Mouse (Mus musculus): Measurements from ENCODE around the gene Tmem104. TPM values are rescaled to one million over a fixed set of nuclear protein-coding genes. Genes with fewer than 3 reads are reported as not detected.

Gene Tmem104
- total and polyA plus RNA-seq, 2 experiments = 5.3 to 8.7 TPM

DNA sequence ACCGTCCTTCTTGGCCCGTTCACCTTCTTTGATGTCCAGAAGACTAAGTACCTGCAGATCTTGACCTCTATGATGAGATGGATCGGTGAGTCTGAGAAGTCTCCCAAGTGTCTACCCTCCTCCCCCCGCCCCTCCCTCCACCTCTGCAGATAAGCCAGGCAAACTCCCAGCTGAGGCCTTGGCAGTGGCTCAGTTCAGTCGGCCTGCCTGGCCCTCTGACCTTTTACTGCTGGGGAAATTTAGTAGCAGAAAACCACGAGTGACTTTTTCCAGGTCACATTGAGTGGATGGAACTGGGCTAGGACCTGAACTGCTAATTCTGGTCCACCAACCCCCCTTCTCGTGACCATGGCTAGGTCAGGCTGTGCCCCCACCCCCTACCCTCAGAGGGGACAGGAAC lies 41.1 kb downstream of the Tmem104 start:
- Histone ChIP-seq H3K27me3 (ENCODE audit: control insufficient read depth, insufficient read depth, low read length) (no peaks in the 10 kb centered on the region), H3K9ac (ENCODE audit: low read depth, low read length) (no peak overlapping the region), H3K79me2 (ENCODE audit: control insufficient read depth, insufficient read depth, low read length) (no peaks in the 10 kb centered on the region; the same call in 1 of the 2 replicates), H3K4me3 (ENCODE audit: insufficient read depth, low read depth, low read length) (no peak overlapping the region), H3K4me1 (ENCODE audit: control insufficient read depth, insufficient read depth, low read length) (no peaks in the 10 kb centered on the region; the same call in 1 of the 2 replicates), H3K27ac (replicated peaks; ENCODE audit: insufficient read depth, low read depth, low read length) (no peak overlapping the region), H3K36me3 (ENCODE audit: control insufficient read depth, insufficient read depth, low read length) (no peaks in the 10 kb centered on the region; the same call in 1 of the 2 replicates)
- no peak for DNase-seq (ENCODE audit: extremely low read depth, low read depth, low spot score)
- WGBS = 61% methylated on average over 7 of the region's 7 CpGs
- TF ChIP-seq POLR2A (IDR thresholded peaks at IDR 0.05; ENCODE audit: extremely low read depth, insufficient read depth, low read length) (no peak), CTCF (IDR thresholded peaks at IDR 0.05; ENCODE audit: low read depth, low read length) (no peak)

DNA sequence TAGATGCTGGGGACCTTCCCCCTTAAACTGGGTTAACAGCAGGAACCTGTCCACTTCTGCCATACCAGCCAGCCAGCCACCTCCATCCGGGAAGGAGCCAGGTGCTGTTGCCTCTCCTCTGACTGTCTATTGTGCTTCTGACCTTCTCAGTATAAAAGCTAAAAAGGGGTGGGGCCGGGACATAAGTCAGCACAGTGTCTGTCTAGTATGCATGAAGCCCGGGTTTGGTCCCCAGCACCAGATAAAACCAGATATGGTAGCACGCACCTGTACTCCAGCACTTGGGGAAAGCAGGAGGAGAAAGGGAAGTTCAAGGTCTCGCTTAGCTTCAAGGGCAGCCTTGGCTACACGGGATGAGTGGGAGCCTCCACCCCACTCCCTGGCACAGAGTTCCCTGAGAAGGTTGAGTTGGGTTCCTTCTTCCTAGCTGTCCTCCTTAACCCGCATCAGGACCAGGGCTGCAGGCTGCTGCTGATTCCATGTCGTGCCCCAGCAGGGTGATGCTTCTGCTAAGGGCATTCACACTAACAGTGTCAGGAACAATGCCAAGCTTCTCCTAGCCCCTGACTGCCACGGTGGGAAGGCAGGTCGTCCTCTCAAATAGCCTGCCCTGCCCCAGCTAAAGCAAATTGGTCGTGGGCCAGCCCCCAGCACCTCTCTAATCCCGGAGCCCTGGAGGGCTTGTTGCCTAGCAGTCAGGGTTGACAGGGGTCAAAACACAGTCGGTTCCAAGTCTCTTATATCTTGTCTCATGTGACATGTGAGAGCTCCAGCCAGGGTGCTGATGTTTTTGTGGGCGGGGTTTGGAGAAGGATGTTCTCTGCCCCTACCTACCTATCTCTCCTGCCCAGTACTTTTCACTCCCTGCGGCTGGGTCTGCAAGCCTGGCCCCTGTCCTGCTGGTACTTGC lies 42.0 kb downstream of the Tmem104 start:
- WGBS = 72% methylated on average over 15 of the region's 15 CpGs
- no peak overlapping the region for H3K9ac ChIP-seq (ENCODE audit: low read depth, low read length)
- H3K4me1 ChIP-seq (ENCODE audit: control insufficient read depth, insufficient read depth, low read length) = no peaks in the 10 kb centered on the region; the same call in 1 of the 2 replicates
- no peaks in the 10 kb centered on the region for H3K27me3 ChIP-seq (ENCODE audit: control insufficient read depth, insufficient read depth, low read length)
- TF ChIP-seq CTCF (IDR thresholded peaks at IDR 0.05; ENCODE audit: low read depth, low read length) (no peak), POLR2A (IDR thresholded peaks at IDR 0.05; ENCODE audit: extremely low read depth, insufficient read depth, low read length) (no peak)
- H3K36me3 ChIP-seq (ENCODE audit: control insufficient read depth, insufficient read depth, low read length) = no peaks in the 10 kb centered on the region; the same call in 1 of the 2 replicates
- no peak overlapping the region for H3K27ac ChIP-seq (replicated peaks; ENCODE audit: insufficient read depth, low read depth, low read length)
- no peak for DNase-seq (ENCODE audit: extremely low read depth, low read depth, low spot score)
- H3K79me2 ChIP-seq (ENCODE audit: control insufficient read depth, insufficient read depth, low read length) = no peaks in the 10 kb centered on the region
- no peak overlapping the region for H3K4me3 ChIP-seq (ENCODE audit: insufficient read depth, low read depth, low read length)

DNA sequence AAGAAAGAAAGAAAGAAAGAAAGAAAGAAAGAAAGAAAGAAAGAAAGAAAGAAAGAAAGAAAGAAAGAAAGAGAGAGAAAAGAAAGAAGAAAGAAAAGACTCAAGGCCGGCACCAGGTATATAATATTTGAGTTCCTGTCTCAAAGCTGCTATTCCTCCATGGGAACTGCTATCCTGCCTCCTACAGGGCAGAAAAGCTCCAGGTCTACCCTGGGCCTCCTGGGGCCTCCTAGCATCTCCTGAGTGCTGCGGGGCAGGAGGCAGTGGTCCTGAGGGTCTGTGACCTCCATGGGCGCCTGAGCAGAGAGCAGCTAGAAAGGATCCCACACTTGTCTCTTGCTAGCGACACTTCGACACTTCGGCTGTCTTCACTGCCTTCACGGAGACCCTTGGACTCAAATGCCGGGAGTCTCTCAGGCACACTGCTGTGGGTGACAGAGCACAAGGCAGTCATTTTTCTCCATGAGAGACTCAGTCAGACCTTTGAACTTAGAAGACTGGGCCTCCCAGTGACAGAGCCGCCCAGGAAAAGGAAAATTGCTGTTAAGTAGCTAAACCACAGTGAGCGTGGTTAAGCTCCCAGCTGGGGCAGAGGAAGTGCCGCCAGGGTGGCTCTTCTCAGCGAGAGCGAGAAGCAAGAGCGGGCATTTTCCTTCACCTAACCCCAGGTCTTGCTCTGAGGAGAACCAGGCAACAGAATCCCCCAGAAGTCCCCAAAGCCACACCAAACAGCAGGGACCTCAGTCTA lies 44.1 kb downstream of the Tmem104 start:
- Histone ChIP-seq H3K9ac (ENCODE audit: low read depth, low read length) (no peak overlapping the region), H3K4me1 (ENCODE audit: control insufficient read depth, insufficient read depth, low read length) (peaks cover 2% of the 10 kb centered on the region; the same call in 1 of the 2 replicates), H3K79me2 (ENCODE audit: control insufficient read depth, insufficient read depth, low read length) (no peaks in the 10 kb centered on the region), H3K27me3 (ENCODE audit: control insufficient read depth, insufficient read depth, low read length) (no peaks in the 10 kb centered on the region), H3K36me3 (ENCODE audit: control insufficient read depth, insufficient read depth, low read length) (no peaks in the 10 kb centered on the region; the same call in 1 of the 2 replicates), H3K4me3 (ENCODE audit: insufficient read depth, low read depth, low read length) (no peak overlapping the region), H3K27ac (replicated peaks; ENCODE audit: insufficient read depth, low read depth, low read length) (no peak overlapping the region)
- WGBS = 79% methylated on average over 14 of the region's 14 CpGs
- no peak for TF ChIP-seq POLR2A (IDR thresholded peaks at IDR 0.05; ENCODE audit: extremely low read depth, insufficient read depth, low read length)
- TF ChIP-seq CTCF (IDR thresholded peaks at IDR 0.05; ENCODE audit: low read depth, low read length) = no peak
- DNase-seq (ENCODE audit: extremely low read depth, low read depth, low spot score) = no peak

DNA sequence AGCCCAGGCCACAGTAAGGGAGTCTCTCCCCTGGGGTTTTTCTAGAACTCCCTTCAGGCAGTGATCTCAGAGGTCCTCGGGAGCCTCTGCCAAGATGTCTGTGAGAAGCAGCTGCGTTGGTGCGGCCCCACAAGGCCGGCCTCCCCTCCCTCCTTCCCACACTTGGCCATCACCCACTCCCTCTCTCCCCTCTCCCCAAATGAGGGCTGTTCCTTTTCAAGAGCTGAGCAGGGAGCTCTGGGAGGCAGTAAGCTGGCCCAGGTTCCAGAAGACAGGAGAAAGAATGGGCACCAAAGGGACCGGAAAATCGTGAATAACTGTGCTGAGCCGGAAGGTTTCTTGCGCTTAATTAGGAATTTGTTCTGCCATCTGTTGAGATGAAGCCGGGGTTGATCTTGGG lies 44.6 kb downstream of the Tmem104 start:
- H3K4me1 ChIP-seq (ENCODE audit: control insufficient read depth, insufficient read depth, low read length) = peaks cover 2% of the 10 kb centered on the region; the same call in 1 of the 2 replicates
- 89% methylated on average over 9 of the region's 9 CpGs for WGBS
- no peak overlapping the region for H3K27ac ChIP-seq (replicated peaks; ENCODE audit: insufficient read depth, low read depth, low read length)

DNA sequence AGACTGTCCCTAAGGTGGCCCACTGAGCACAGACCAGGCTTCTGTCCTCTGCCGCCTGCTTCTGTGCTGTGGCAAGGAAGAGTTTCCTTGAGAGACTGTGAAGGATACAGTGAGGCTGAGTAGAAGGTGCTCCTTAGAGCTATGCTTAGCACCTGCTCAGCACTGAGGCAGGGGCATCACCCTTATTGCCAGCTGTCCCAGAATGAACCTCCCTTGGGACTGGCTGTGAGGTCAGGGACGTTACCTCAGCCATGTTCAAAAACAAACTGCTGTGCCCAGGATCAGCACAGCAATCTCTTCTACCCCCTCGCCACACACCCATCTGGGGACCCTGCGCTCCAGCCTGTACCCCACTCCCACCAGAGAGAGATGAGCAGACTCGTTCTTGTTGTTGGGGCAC lies 45.6 kb downstream of the Tmem104 start:
- no peak for TF ChIP-seq POLR2A (IDR thresholded peaks at IDR 0.05; ENCODE audit: extremely low read depth, insufficient read depth, low read length)
- TF ChIP-seq CTCF (IDR thresholded peaks at IDR 0.05; ENCODE audit: low read depth, low read length) = no peak
- no peak for DNase-seq (ENCODE audit: extremely low read depth, low read depth, low spot score)
- Histone ChIP-seq H3K27ac (replicated peaks; ENCODE audit: insufficient read depth, low read depth, low read length) (no peak overlapping the region), H3K27me3 (ENCODE audit: control insufficient read depth, insufficient read depth, low read length) (no peaks in the 10 kb centered on the region), H3K4me1 (ENCODE audit: control insufficient read depth, insufficient read depth, low read length) (peaks cover 2% of the 10 kb centered on the region; the same call in 1 of the 2 replicates), H3K4me3 (ENCODE audit: insufficient read depth, low read depth, low read length) (no peak overlapping the region), H3K36me3 (ENCODE audit: control insufficient read depth, insufficient read depth, low read length) (no peaks in the 10 kb centered on the region; the same call in 1 of the 2 replicates), H3K9ac (ENCODE audit: low read depth, low read length) (no peak overlapping the region), H3K79me2 (ENCODE audit: control insufficient read depth, insufficient read depth, low read length) (no peaks in the 10 kb centered on the region)
- 99% methylated on average over 5 of the region's 5 CpGs for WGBS

More for the DNA sequence above, 44.6 kb downstream of the Tmem104 start:
- no peak for DNase-seq (ENCODE audit: extremely low read depth, low read depth, low spot score)
- Histone ChIP-seq H3K27me3 (ENCODE audit: control insufficient read depth, insufficient read depth, low read length) (no peaks in the 10 kb centered on the region), H3K9ac (ENCODE audit: low read depth, low read length) (no peak overlapping the region), H3K79me2 (ENCODE audit: control insufficient read depth, insufficient read depth, low read length) (no peaks in the 10 kb centered on the region), H3K36me3 (ENCODE audit: control insufficient read depth, insufficient read depth, low read length) (no peaks in the 10 kb centered on the region; the same call in 1 of the 2 replicates), H3K4me3 (ENCODE audit: insufficient read depth, low read depth, low read length) (no peak overlapping the region)
- TF ChIP-seq POLR2A (IDR thresholded peaks at IDR 0.05; ENCODE audit: extremely low read depth, insufficient read depth, low read length) = no peak
- no peak for TF ChIP-seq CTCF (IDR thresholded peaks at IDR 0.05; ENCODE audit: low read depth, low read length)

Measured in liver, adult 2 months (tissue).